Mouse (Mus musculus) thymus, adult 2 months (tissue): ENCODE measurements around the gene Scrn1. TPM values are rescaled to one million over a fixed set of nuclear protein-coding genes. Genes with fewer than 3 reads are reported as not detected.

Source experiments
- DNase-seq: peaks from one replicate; pipeline ENCODE4 v3.0.0; 2021
- H3K27ac ChIP-seq: fragments of 200-500 bp; 2 replicates; pipeline ENCODE4 v1.5.1; 2012; ENCODE audit warnings: low read length, control low read depth; ENCODE audit not compliant: control insufficient read depth, insufficient read depth
- H3K27me3 ChIP-seq: fragments of 200-500 bp; 2 replicates; pipeline ENCODE4 v1.6.1; 2012; ENCODE audit warnings: mild to moderate bottlenecking, low read length, moderate library complexity, mixed read lengths; ENCODE audit not compliant: control insufficient read depth, insufficient read depth
- H3K36me3 ChIP-seq: fragments of 200-500 bp; 2 replicates; pipeline ENCODE4 v1.6.1; 2012; ENCODE audit warnings: mild to moderate bottlenecking, low read length, moderate library complexity; ENCODE audit not compliant: control insufficient read depth, insufficient read depth
- H3K4me1 ChIP-seq: fragments of 200-500 bp; replicated peaks from 2 replicates; pipeline ENCODE4 v1.6.1; 2012; ENCODE audit warnings: low read length; ENCODE audit not compliant: control insufficient read depth, insufficient read depth
- H3K4me3 ChIP-seq: fragments of 200-500 bp; 2 replicates; pipeline ENCODE4 v1.5.1; 2012; ENCODE audit warnings: mild to moderate bottlenecking, low read length, control low read depth, moderate library complexity; ENCODE audit not compliant: control insufficient read depth, insufficient read depth
- CTCF ChIP-seq: fragments of 200-500 bp; IDR thresholded peaks from 2 replicates; pipeline ENCODE4 v1.5.1; 2012; ENCODE audit warnings: mild to moderate bottlenecking, control low read depth, low read length, moderate library complexity, borderline replicate concordance; ENCODE audit not compliant: control insufficient read depth, poor library complexity, insufficient read depth; ENCODE audit errors: extremely low read depth
- POLR2A ChIP-seq: fragments of 200-500 bp; IDR thresholded peaks from 2 replicates; pipeline ENCODE4 v1.6.1; 2012; ENCODE audit warnings: mild to moderate bottlenecking, low read length, control low read depth, moderate library complexity; ENCODE audit not compliant: control insufficient read depth, poor library complexity, insufficient read depth; ENCODE audit errors: extremely low read depth
- WGBS: fragments of 180-500 bp; shearing (Covaris S2); methylation state at CpG from one replicate; pipeline ENCODE4 v1.1.7; 2018; 5-methylcytosine and 5-hydroxymethylcytosine counted together
- polyA plus RNA-seq: library from polyadenylated mRNA; depleted of rRNA; stranded (reverse); fragments of >200 nt; gene quantifications from 2 replicates; pipeline ENCODE4 v1.2.3, GENCODE M21; 2012

Gene Scrn1
- polyA plus RNA-seq, 1 experiment = 0.55 TPM

GRCm38 (mm10) chr6:54590691-54591090, 24.4 kb upstream of the Scrn1 start:
- Histone ChIP-seq H3K4me1 (peaks cover 3% of the 10 kb centered on the region), H3K27me3 (peaks cover 14% of the 10 kb centered on the region), H3K36me3 (no peaks in the 10 kb centered on the region), H3K27ac (no peak overlapping the region), H3K4me3 (no peak overlapping the region)
- TF ChIP-seq CTCF (no peak), POLR2A (no peak)
- no peak for DNase-seq
- WGBS = 90% methylated on average over 2 of the region's 2 CpGs

GRCm38 (mm10) chr6:54588212-54588611, 21.9 kb upstream of the Scrn1 start:
- H3K27me3 ChIP-seq = peaks cover 5% of the 10 kb centered on the region
- 94% methylated on average over 1 of the region's 1 CpGs for WGBS
- no peak overlapping the region for H3K27ac ChIP-seq
- no peak for DNase-seq
- TF ChIP-seq POLR2A (no peak), CTCF (no peak)
- no peaks in the 10 kb centered on the region for H3K36me3 ChIP-seq
- H3K4me3 ChIP-seq = no peak overlapping the region
- no peaks in the 10 kb centered on the region for H3K4me1 ChIP-seq

GRCm38 (mm10) chr6:54587683-54588082, 21.4 kb upstream of the Scrn1 start:
- TF ChIP-seq CTCF (no peak), POLR2A (no peak)
- Histone ChIP-seq H3K27ac (no peak overlapping the region), H3K4me3 (no peak overlapping the region), H3K4me1 (no peaks in the 10 kb centered on the region), H3K36me3 (no peaks in the 10 kb centered on the region), H3K27me3 (peaks cover under 1% of the 10 kb centered on the region; the same call in 1 of the 2 replicates)
- WGBS = 76% methylated on average over 4 of the region's 4 CpGs
- DNase-seq = no peak

- Histone ChIP-seq H3K4me3 (no peak overlapping the region), H3K4me1 (no peaks in the 10 kb centered on the region), H3K27ac (no peak overlapping the region), H3K27me3 (no peaks in the 10 kb centered on the region; the same call in 1 of the 2 replicates), H3K36me3 (no peaks in the 10 kb centered on the region)
- no peak for DNase-seq
- WGBS = 81% methylated on average over 8 of the region's 8 CpGs
- TF ChIP-seq POLR2A (no peak), CTCF (no peak)
Measured at GRCm38 (mm10) chr6:54586911-54587310, 20.6 kb upstream of the Scrn1 start.

- WGBS = 8% methylated on average over 2 of the region's 2 CpGs
- Histone ChIP-seq H3K36me3 (no peaks in the 10 kb centered on the region), H3K4me3 (no peak overlapping the region), H3K27me3 (no peaks in the 10 kb centered on the region; the same call in 1 of the 2 replicates), H3K27ac (no peak overlapping the region), H3K4me1 (no peaks in the 10 kb centered on the region)
- TF ChIP-seq POLR2A = no peak
- no peak for TF ChIP-seq CTCF
- DNase-seq = peak; percentile 56
Measured at GRCm38 (mm10) chr6:54586175-54586574, 19.9 kb upstream of the Scrn1 start.

GRCm38 (mm10) chr6:54573218-54573955, 7.1 kb upstream of the Scrn1 start:
- Histone ChIP-seq H3K4me1 (no peaks in the 10 kb centered on the region; the same call in 1 of the 2 replicates), H3K36me3 (no peaks in the 10 kb centered on the region), H3K27ac (no peak overlapping the region), H3K4me3 (no peak overlapping the region), H3K27me3 (no peaks in the 10 kb centered on the region)
- 43% methylated on average over 6 of the region's 6 CpGs for WGBS
- no peak for TF ChIP-seq POLR2A
- TF ChIP-seq CTCF = no peak
- DNase-seq = no peak

- WGBS = 86% methylated on average over 7 of the region's 7 CpGs
Measured at GRCm38 (mm10) chr6:54569776-54570175, 3.5 kb upstream of the Scrn1 start.

More at GRCm38 (mm10) chr6:54569776-54570175, 3.5 kb upstream of the Scrn1 start:
- Histone ChIP-seq H3K4me1 (0 out of 2 replicates have a peak, but pooled peaks cover 3% of the 10 kb centered on the region), H3K27me3 (peaks cover 14% of the 10 kb centered on the region), H3K27ac (no peak overlapping the region), H3K36me3 (no peaks in the 10 kb centered on the region), H3K4me3 (no peak overlapping the region)
- no peak for DNase-seq
- TF ChIP-seq POLR2A (no peak), CTCF (no peak)
